Mouse (Mus musculus) intestine, embryonic 16.5 days (tissue): ENCODE measurements around the gene Alg5. TPM values are rescaled to one million over a fixed set of nuclear protein-coding genes. Genes with fewer than 3 reads are reported as not detected.

Source experiments
- ATAC-seq: fragments of 200-750 bp; cut with Nextera tagmentation; 2 replicates; pipeline ENCODE4 v1.8.0; 2017; ENCODE audit warnings: moderate TSS enrichment, moderate library complexity
- H3K27ac ChIP-seq: fragments of 300-500 bp; sonication (generic); 2 replicates; pipeline ENCODE4 v1.5.1; 2014; ENCODE audit warnings: mild to moderate bottlenecking, low read length
- H3K27me3 ChIP-seq: fragments of 300-500 bp; sonication (generic); replicated peaks from 2 replicates; pipeline ENCODE4 v1.6.1; 2014; ENCODE audit warnings: low read length, control low read depth, mixed read lengths; ENCODE audit not compliant: control insufficient read depth, insufficient read depth
- H3K36me3 ChIP-seq: fragments of 300-500 bp; sonication (generic); 2 replicates; pipeline ENCODE4 v1.6.1; 2014; ENCODE audit warnings: low read length, control low read depth; ENCODE audit not compliant: control insufficient read depth, insufficient read depth
- H3K4me1 ChIP-seq: fragments of 300-500 bp; sonication (generic); 2 replicates; pipeline ENCODE4 v1.6.1; 2014; ENCODE audit warnings: low read length, control low read depth, mixed read lengths; ENCODE audit not compliant: control insufficient read depth, insufficient read depth
- H3K4me2 ChIP-seq: fragments of 300-500 bp; sonication (generic); 2 replicates; pipeline ENCODE4 v1.6.1; 2014; ENCODE audit warnings: low read depth, low read length, control low read depth
- H3K4me3 ChIP-seq: fragments of 300-500 bp; sonication (generic); 2 replicates; pipeline ENCODE4 v1.5.1; 2014; ENCODE audit warnings: mild to moderate bottlenecking, low read length
- H3K9ac ChIP-seq: fragments of 300-500 bp; sonication (generic); 2 replicates; pipeline ENCODE4 v1.6.1; 2014; ENCODE audit warnings: low read depth, low read length
- H3K9me3 ChIP-seq: fragments of 300-500 bp; sonication (generic); 2 replicates; pipeline ENCODE4 v1.6.1; 2016; ENCODE audit warnings: low read length, control low read depth; ENCODE audit not compliant: control insufficient read depth
- WGBS: fragments of 180-500 bp; shearing (Covaris S2); extraction: QIAGEN DNeasy Blood & Tissue Kit; methylation state at CpG from one replicate; pipeline ENCODE4 v1.1.7; 2014; 5-methylcytosine and 5-hydroxymethylcytosine counted together
- polyA plus RNA-seq: library from polyadenylated mRNA; unstranded; fragments of >200 nt; fragmentation: Nextera tagmentation; extraction: Ambion mirVana; gene quantifications from 2 replicates; pipeline ENCODE4 v1.2.1, GENCODE M21; 2015

The Alg5 gene
- polyA plus RNA-seq, 1 experiment from 2014 or later = 66.2 TPM

DNA sequence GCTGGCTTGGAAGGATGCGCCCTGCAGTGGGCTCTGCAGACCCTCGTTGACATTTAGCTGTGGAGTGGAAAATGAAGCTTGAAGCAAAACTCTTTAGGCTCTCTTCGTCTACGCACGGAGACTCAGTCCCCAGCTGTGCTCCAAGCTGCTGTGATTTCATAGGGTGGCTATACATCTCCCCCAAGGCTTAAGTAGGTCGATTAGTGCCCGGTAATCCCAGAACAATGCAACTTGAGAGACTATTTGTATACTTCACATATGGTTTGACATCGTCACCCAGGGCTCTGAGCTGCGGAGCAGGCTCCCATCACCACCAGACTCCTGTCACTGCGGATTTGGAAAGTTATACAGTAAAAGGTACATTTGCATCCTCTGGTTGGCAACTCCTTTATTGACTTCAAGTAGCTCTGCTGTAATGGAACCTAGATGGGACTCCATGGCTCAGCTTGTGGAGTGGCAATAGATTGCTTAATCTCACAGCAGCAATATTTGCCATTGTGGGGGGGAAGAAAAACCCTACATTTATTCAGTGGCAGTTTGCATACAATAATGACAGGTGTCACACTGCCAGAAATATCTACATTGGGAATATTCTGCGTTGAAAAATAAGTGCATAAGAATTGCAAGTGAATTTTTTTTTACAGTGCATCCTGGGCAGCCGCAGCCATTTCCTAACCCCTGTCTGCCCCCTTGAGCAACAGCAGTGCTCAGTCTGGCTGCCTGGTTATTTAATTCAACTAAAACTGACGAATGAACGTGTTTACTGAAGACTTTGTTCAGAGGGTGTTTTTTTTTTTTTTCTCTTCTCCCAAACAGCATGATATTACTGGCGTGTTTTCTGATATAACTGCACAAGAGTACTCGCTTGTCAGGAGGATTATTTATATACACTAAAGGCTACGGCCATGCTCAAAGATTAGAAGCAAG lies 34.3 kb downstream of the Alg5 start:
- Histone ChIP-seq H3K4me1 (no peaks in the 10 kb centered on the region), H3K27ac (no peak overlapping the region), H3K27me3 (no peaks in the 10 kb centered on the region), H3K9ac (no peak overlapping the region), H3K4me3 (no peak overlapping the region), H3K36me3 (no peaks in the 10 kb centered on the region), H3K9me3 (no peaks in the 10 kb centered on the region), H3K4me2 (no peak overlapping the region)
- ATAC-seq = no peak
- WGBS = 63% methylated on average over 17 of the region's 17 CpGs

DNA sequence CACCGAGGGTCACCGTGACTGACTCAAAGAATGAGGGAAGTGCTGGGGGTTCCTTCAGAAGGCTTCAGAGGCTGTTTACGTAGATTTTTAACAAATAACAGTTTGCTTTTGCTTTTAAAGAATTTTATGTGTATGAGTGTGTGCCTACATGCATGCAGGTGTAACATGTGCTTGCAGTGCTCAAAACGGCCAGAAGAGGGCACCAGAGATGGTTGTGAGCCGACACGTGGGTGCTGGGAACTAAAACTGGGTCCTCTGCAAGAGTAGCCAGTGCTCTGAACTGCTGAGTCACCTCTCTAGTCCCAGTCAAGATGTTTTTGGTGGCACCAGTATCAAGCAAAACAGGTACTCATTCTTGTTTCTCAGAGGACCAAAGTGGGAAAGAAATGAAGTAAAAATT lies 38.3 kb downstream of the Alg5 start:
- no peaks in the 10 kb centered on the region for H3K27me3 ChIP-seq
- peaks cover 4% of the 10 kb centered on the region; the same call in 1 of the 2 replicates for H3K4me1 ChIP-seq
- no peaks in the 10 kb centered on the region for H3K9me3 ChIP-seq
- 85% methylated on average over 6 of the region's 6 CpGs for WGBS
- no peak overlapping the region for H3K4me2 ChIP-seq
- no peak overlapping the region for H3K9ac ChIP-seq
- no peak overlapping the region for H3K27ac ChIP-seq
- H3K4me3 ChIP-seq = no peak overlapping the region
- H3K36me3 ChIP-seq = no peaks in the 10 kb centered on the region
- no peak for ATAC-seq

DNA sequence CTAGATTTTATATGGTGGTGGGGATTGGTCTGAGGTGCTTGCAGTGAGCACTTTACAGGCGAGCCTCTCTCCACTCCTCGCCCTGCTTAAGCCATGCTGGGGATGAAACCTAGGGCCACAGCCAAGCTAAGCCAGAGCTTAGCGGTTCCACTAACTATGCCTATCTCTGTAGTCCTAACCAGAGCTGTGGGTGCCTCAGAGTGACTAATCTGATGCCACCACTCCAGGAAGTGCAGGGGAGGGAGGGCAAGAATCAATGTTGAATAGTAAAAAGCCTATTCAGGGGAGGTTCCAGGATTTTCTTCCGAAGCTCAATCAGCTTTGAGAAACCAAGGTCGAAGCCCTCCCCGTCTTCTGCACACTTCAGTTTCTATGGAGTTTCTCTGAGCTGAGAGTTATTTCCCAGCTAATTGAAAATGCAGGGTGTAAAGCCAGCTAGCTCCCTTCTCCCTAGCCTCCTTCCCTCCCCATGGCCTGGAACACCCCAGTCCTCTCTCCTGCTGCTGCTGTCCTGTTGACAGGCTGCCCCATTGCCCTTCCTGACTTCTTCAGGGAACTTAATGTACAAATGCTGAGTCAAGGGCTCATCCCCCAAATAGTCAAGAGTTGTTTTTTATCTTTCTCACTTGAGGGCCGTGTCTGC lies 40.8 kb downstream of the Alg5 start:
- H3K4me2 ChIP-seq = no peak overlapping the region
- no peak overlapping the region for H3K9ac ChIP-seq
- peaks cover 4% of the 10 kb centered on the region; the same call in 1 of the 2 replicates for H3K4me1 ChIP-seq
- no peaks in the 10 kb centered on the region for H3K36me3 ChIP-seq
- ATAC-seq = no peak
- H3K27ac ChIP-seq = no peak overlapping the region
- 70% methylated on average over 7 of the region's 7 CpGs for WGBS
- no peaks in the 10 kb centered on the region for H3K9me3 ChIP-seq
- H3K4me3 ChIP-seq = no peak overlapping the region
- H3K27me3 ChIP-seq = no peaks in the 10 kb centered on the region

DNA sequence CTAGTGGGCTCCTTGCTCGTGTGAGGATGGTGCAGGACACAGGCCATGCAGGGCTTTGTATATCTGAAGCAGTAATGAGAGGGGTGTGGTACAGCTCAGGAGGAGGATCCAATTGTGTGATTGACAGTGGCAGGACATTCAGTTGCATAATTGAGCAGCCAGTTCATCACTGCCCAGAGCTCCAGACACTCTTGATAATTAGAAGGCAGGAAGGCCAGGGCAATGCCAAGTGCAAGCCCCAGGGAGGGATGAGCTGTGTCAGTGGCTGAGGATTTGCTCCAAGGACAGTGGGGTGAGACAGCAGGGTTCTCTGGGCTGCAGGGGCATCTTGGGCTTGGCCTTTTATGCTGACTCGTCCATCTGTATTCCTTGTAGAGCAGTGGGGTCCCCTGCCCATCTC lies 55.3 kb downstream of the Alg5 start:
- WGBS = 71% methylated on average over 2 of the region's 2 CpGs
- Histone ChIP-seq H3K4me3 (no peak overlapping the region), H3K36me3 (peaks cover 9% of the 10 kb centered on the region; the same call in 1 of the 2 replicates), H3K27ac (no peak overlapping the region), H3K4me1 (no peaks in the 10 kb centered on the region), H3K4me2 (no peak overlapping the region), H3K9me3 (peaks cover 13% of the 10 kb centered on the region), H3K27me3 (no peaks in the 10 kb centered on the region), H3K9ac (no peak overlapping the region)
- ATAC-seq = no peak

DNA sequence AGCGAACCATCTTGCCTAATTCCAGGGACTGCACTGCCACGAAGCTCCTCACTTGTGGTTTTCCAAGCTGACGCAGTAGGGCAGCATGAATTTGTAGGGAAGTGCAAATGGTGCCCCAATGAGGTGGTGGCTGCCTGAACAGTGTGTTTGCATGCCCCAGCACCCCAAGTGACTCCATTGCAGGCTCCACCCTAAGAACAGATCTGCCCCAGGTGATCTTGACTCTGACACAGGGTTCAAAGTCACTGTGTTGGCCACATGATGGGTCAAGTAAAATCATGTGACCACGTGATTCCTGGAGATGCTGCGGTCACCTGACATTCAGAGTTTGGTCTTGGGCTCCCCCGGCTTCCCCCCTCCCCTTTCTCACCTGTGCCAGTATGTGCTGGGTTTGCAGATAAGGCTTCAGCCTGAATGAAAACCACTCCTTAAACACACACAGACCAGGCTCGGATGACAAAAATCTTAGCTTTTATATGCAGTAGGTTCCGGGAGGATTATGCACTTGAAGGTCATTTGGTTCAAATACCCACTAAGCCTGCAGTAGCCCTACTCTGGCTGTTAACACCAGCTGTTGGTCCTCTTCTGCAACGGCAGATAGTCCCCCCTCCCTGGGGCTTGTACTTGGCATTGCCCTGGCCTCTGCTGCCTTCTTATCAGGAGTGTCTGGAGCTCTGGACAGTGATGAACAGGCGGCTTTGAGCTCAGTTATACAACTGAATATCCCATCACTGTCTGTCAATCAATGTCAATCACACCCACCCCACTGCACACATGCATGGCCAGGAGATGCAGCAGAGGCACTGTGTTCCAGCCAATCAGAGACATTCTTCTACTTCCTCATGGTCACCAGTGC lies 56.7 kb downstream of the Alg5 start:
- H3K4me3 ChIP-seq = no peak overlapping the region
- ATAC-seq = no peak

DNA sequence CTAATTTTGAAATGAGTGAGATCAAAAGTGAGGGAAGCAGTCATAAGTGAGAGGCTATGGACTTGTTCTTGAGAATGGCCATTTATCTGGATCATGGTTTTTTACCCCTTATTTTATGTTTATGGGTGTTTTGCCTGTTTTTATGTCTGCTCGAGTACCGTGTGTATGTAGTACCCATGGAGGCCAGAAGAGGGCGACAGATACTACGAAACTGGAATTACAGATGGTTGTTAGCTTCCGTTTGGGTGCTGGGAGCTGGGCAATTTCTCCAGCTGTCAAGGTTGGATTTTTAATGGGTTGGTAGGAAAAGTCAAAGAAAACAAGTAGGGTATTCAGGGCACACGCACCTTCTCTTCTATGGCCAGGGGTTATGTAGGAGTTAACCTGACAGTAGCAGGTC lies 58.4 kb downstream of the Alg5 start:
- no peak for ATAC-seq
- H3K9ac ChIP-seq = no peak overlapping the region
- peaks cover 13% of the 10 kb centered on the region for H3K9me3 ChIP-seq
- H3K36me3 ChIP-seq = peaks cover 9% of the 10 kb centered on the region; the same call in 1 of the 2 replicates
- no peak overlapping the region for H3K4me3 ChIP-seq
- no peaks in the 10 kb centered on the region for H3K27me3 ChIP-seq
- no peak overlapping the region for H3K4me2 ChIP-seq
- WGBS = 88% methylated on average over 6 of the region's 6 CpGs
- no peak overlapping the region for H3K27ac ChIP-seq
- no peaks in the 10 kb centered on the region for H3K4me1 ChIP-seq

More for the DNA sequence above, 56.7 kb downstream of the Alg5 start:
- H3K4me1 ChIP-seq = no peaks in the 10 kb centered on the region
- WGBS = 54% methylated on average over 10 of the region's 10 CpGs
- no peak overlapping the region for H3K4me2 ChIP-seq
- H3K36me3 ChIP-seq = peaks cover 9% of the 10 kb centered on the region; the same call in 1 of the 2 replicates
- H3K27ac ChIP-seq = no peak overlapping the region
- no peaks in the 10 kb centered on the region for H3K27me3 ChIP-seq
- peaks cover 13% of the 10 kb centered on the region for H3K9me3 ChIP-seq
- H3K9ac ChIP-seq = no peak overlapping the region

DNA sequence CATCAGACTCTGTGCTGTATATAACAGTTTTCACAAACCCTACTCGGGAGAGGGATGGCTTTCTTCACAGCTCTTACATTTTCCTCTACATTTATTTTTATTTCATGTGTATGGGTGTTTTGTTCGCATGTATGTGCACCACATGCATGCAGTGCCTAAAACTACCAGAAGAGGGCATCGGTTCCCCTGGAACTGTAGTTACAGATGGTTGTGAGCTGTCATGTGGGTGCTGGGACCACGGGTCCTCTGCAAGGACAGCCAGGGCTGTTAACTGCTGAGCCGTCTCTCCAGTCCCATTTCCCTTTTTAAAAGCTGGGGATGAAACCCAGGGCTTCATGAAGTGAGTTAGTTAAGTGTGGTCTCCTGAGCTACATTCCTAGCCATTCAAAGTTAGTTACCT lies 60.0 kb downstream of the Alg5 start:
- no peak for ATAC-seq

DNA sequence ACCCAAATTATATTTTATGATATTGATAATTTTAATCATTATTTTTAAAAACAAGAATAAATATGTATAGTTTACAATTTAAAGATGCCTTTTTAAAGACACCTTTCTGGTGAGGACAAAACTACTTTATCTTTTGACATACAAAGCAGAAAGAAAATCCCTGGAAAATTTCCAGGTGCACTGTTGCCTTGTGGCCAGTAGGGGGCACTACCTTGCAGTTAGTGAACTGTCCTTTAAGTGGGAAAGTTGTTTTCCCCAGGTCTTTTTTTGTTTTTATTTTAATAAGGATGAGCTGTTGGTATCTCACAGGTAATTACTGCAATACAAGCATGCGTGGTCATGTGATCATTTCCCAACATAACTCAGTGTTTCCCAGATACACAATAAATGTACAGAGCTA lies 60.5 kb downstream of the Alg5 start:
- Histone ChIP-seq H3K9me3 (peaks cover 13% of the 10 kb centered on the region), H3K4me3 (no peak overlapping the region), H3K4me1 (no peaks in the 10 kb centered on the region), H3K27ac (no peak overlapping the region), H3K9ac (no peak overlapping the region), H3K36me3 (peaks cover 9% of the 10 kb centered on the region; the same call in 1 of the 2 replicates), H3K4me2 (no peak overlapping the region), H3K27me3 (no peaks in the 10 kb centered on the region)
- 100% methylated on average over 1 of the region's 1 CpGs for WGBS
- ATAC-seq = no peak

More for the DNA sequence above, 60.0 kb downstream of the Alg5 start:
- Histone ChIP-seq H3K4me2 (no peak overlapping the region), H3K27ac (no peak overlapping the region), H3K27me3 (no peaks in the 10 kb centered on the region), H3K9ac (no peak overlapping the region), H3K4me3 (no peak overlapping the region), H3K36me3 (peaks cover 9% of the 10 kb centered on the region; the same call in 1 of the 2 replicates), H3K9me3 (peaks cover 13% of the 10 kb centered on the region), H3K4me1 (no peaks in the 10 kb centered on the region)
- WGBS = 89% methylated on average over 5 of the region's 5 CpGs

DNA sequence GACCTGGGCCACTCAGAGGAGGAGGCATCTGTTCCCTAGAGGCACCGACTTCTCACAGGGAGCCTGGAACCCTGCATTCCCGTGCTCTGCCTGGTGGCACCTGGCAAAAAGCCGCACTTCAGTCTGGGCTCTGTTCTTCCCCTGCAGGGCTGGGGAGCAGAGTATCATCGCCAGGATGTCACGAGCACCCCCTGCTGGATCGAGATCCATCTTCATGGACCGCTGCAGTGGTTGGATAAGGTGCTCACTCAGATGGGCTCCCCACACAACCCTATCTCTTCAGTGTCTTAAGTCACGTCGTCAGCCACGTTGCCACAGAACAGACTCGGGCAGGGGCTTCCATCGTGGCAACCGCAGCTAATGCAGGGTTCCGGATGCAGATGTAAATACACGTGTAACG lies 61.9 kb downstream of the Alg5 start:
- H3K4me2 ChIP-seq = no peak overlapping the region
- 31% methylated on average over 16 of the region's 16 CpGs for WGBS
- peak; percentile 73; the same call in 1 of the 2 replicates for ATAC-seq
- no peaks in the 10 kb centered on the region for H3K4me1 ChIP-seq
- peaks cover 9% of the 10 kb centered on the region; the same call in 1 of the 2 replicates for H3K36me3 ChIP-seq
- H3K9me3 ChIP-seq = peaks cover 13% of the 10 kb centered on the region
- H3K4me3 ChIP-seq = no peak overlapping the region
- no peak overlapping the region for H3K27ac ChIP-seq
- no peak overlapping the region for H3K9ac ChIP-seq
- H3K27me3 ChIP-seq = no peaks in the 10 kb centered on the region
